Mouse (Mus musculus): ENCODE measurements around the gene Olfr1197. TPM values are rescaled to one million over a fixed set of nuclear protein-coding genes. Genes with fewer than 3 reads are reported as not detected.

Olfr1197 gene
- polyA plus RNA-seq (2014; fragmentation: Nextera tagmentation; extraction: Ambion mirVana): not detected in 2 replicates

DNA sequence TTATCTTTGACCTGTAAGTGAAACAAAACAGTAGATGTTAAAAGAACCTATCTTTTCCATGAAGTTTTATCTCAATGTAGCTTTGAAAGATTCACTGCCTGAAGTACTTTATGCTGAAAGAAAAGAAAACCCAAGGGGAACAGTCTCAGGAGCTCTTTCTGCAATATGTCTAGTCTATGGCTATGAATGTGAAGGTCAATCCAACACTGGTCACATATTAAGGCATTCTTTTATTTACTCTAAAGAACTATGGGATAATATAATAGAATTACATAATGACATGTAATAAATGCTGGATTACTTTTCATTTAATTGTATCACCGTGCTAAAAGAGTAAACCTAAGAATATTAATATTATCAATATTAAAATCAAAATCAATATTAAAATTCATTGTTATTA is at the start of gene Olfr1197:
TSS of gene Olfr1197 (minus strand) at position 101 of the 400 bp plus-strand sequence.
- no peak for DNase-seq
- no peaks in the 10 kb centered on the region for H3K4me1 ChIP-seq (ENCODE audit: insufficient read depth)
- H3K9ac ChIP-seq: no peak within 1 kb of the TSS
- H3K4me3 ChIP-seq (ENCODE audit: low read depth, low read length): no peak within 1 kb of the TSS
- H3K36me3 ChIP-seq (ENCODE audit: insufficient read depth): no peaks in the 10 kb centered on the region
- no peak for TF ChIP-seq CTCF (IDR thresholded peaks at IDR 0.05; ENCODE audit: low read depth)
- H3K9me3 ChIP-seq (ENCODE audit: low read depth, low read length): no peaks in the 10 kb centered on the region
- no peaks in the 10 kb centered on the region for H3K27me3 ChIP-seq (ENCODE audit: insufficient read depth, low read length)
- ATAC-seq (ENCODE audit: insufficient read depth): no peak
- 85% methylated on average over 1 of the region's 1 CpGs for WGBS
- no peak within 1 kb of the TSS for H3K4me2 ChIP-seq
- no peak within 1 kb of the TSS for H3K27ac ChIP-seq (ENCODE audit: low read depth)

- no peak within 1 kb of the TSS for H3K9ac ChIP-seq
- no peak within 1 kb of the TSS for H3K4me3 ChIP-seq (ENCODE audit: low read depth, low read length)
- H3K4me2 ChIP-seq: no peak within 1 kb of the TSS
- DNase-seq (no peak), ATAC-seq (ENCODE audit: insufficient read depth) (no peak)
- TF ChIP-seq CTCF (IDR thresholded peaks at IDR 0.05; ENCODE audit: low read depth): no peak
- no peaks in the 10 kb centered on the region for H3K9me3 ChIP-seq (ENCODE audit: low read depth, low read length)
- no peaks in the 10 kb centered on the region for H3K27me3 ChIP-seq (ENCODE audit: insufficient read depth, low read length)
- H3K4me1 ChIP-seq (ENCODE audit: insufficient read depth): no peaks in the 10 kb centered on the region
- WGBS: 81% methylated on average over 2 of the region's 2 CpGs
- no peaks in the 10 kb centered on the region for H3K36me3 ChIP-seq (ENCODE audit: insufficient read depth)
- no peak within 1 kb of the TSS for H3K27ac ChIP-seq (ENCODE audit: low read depth)
Observed at GRCm38 (mm10) chr2:88770388-88770787, 38.2 kb upstream of the Olfr1197 start, which contains the start of gene Olfr1200. Gene Olfr1200, minus strand, starts transcription at chr2:88770488.

- H3K4me1 ChIP-seq (ENCODE audit: insufficient read depth): no peaks in the 10 kb centered on the region
Observed at GRCm38 (mm10) chr2:88760369-88760768, 28.2 kb upstream of the Olfr1197 start, which contains the start of gene Olfr1199. Gene Olfr1199, minus strand, starts transcription at chr2:88760469.

DNA sequence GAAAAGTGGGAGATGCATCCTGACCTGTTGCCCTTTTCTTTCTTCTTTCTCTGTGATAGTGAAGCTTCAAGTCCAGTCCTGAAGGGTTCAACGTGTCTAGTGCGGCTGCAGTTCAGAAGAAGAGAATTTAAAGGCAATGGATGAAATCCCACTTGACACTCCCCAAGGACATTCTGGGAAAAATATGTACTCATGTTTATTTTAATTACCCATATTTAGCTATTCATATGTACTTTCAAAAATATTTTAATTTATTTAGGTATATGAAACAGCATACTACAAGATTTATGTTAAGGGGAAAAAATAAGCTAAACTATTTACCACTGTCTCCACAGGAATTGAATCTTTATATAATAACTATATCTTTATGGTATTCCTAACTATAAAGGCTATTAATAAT is 19.1 kb upstream of the Olfr1197 start, which contains the start of gene Olfr1198:
TSS of gene Olfr1198 (minus strand) at position 101 of the 400 bp plus-strand sequence.
- H3K4me2 ChIP-seq: no peak within 1 kb of the TSS
- ATAC-seq (ENCODE audit: insufficient read depth) (no peak), DNase-seq (no peak)
- H3K27ac ChIP-seq (ENCODE audit: low read depth): no peak within 1 kb of the TSS
- H3K4me3 ChIP-seq (ENCODE audit: low read depth, low read length): no peak within 1 kb of the TSS
- no peaks in the 10 kb centered on the region for H3K36me3 ChIP-seq (ENCODE audit: insufficient read depth)
- no peak within 1 kb of the TSS for H3K9ac ChIP-seq
- no peaks in the 10 kb centered on the region for H3K9me3 ChIP-seq (ENCODE audit: low read depth, low read length)
- no peaks in the 10 kb centered on the region for H3K27me3 ChIP-seq (ENCODE audit: insufficient read depth, low read length)
- TF ChIP-seq CTCF (IDR thresholded peaks at IDR 0.05; ENCODE audit: low read depth): no peak
- 86% methylated on average over 2 of the region's 2 CpGs for WGBS
- H3K4me1 ChIP-seq (ENCODE audit: insufficient read depth): no peaks in the 10 kb centered on the region

More at GRCm38 (mm10) chr2:88760369-88760768, 28.2 kb upstream of the Olfr1197 start, which contains the start of gene Olfr1199:
- no peaks in the 10 kb centered on the region for H3K27me3 ChIP-seq (ENCODE audit: insufficient read depth, low read length)
- no peaks in the 10 kb centered on the region for H3K9me3 ChIP-seq (ENCODE audit: low read depth, low read length)
- DNase-seq (no peak), ATAC-seq (ENCODE audit: insufficient read depth) (no peak)
- no peak within 1 kb of the TSS for H3K4me3 ChIP-seq (ENCODE audit: low read depth, low read length)
- no peak within 1 kb of the TSS for H3K4me2 ChIP-seq
- no peaks in the 10 kb centered on the region for H3K36me3 ChIP-seq (ENCODE audit: insufficient read depth)
- H3K9ac ChIP-seq: no peak within 1 kb of the TSS
- H3K27ac ChIP-seq (ENCODE audit: low read depth): no peak within 1 kb of the TSS
- WGBS: 87% methylated on average over 2 of the region's 2 CpGs
- TF ChIP-seq CTCF (IDR thresholded peaks at IDR 0.05; ENCODE audit: low read depth): no peak

- ATAC-seq (ENCODE audit: insufficient read depth) (no peak), DNase-seq (no peak)
- Histone ChIP-seq H3K27ac (ENCODE audit: low read depth) (no peak overlapping the region), H3K27me3 (ENCODE audit: insufficient read depth, low read length) (no peaks in the 10 kb centered on the region), H3K9me3 (ENCODE audit: low read depth, low read length) (no peaks in the 10 kb centered on the region), H3K4me1 (ENCODE audit: insufficient read depth) (no peaks in the 10 kb centered on the region), H3K36me3 (ENCODE audit: insufficient read depth) (no peaks in the 10 kb centered on the region), H3K4me3 (ENCODE audit: low read depth, low read length) (no peak overlapping the region), H3K4me2 (no peak overlapping the region), H3K9ac (no peak overlapping the region)
- no peak for TF ChIP-seq CTCF (IDR thresholded peaks at IDR 0.05; ENCODE audit: low read depth)
- WGBS: 66% methylated on average over 3 of the region's 3 CpGs
Observed at GRCm38 (mm10) chr2:88743379-88743778, 11.2 kb upstream of the Olfr1197 start.

DNA sequence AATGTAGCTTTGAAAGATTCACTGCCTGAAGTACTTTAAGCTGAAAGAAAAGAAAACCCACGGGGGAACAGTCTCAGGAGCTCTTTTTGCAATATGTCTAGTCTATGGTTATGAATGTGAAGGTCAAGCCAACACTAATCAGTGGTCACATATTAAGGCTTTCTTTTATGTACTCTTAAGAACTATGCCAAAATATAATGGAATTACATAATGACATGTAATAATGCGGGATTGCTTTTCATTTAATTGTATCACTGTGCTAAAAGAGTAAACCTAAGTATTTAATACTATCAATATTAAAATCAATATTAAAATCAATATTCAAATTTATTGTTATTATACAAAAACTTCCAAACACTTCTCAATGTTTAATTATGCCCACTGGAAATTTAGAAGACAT is 27.7 kb downstream of the Olfr1197 start, which contains the start of gene Olfr1196:
TSS of gene Olfr1196 (minus strand) at position 101 of the 400 bp plus-strand sequence.
- H3K27me3 ChIP-seq (ENCODE audit: insufficient read depth, low read length): no peaks in the 10 kb centered on the region
- no peak for TF ChIP-seq CTCF (IDR thresholded peaks at IDR 0.05; ENCODE audit: low read depth)
- 81% methylated on average over 2 of the region's 2 CpGs for WGBS
- DNase-seq (no peak), ATAC-seq (ENCODE audit: insufficient read depth) (no peak)
- H3K9me3 ChIP-seq (ENCODE audit: low read depth, low read length): no peaks in the 10 kb centered on the region
- no peak within 1 kb of the TSS for H3K27ac ChIP-seq (ENCODE audit: low read depth)
- no peaks in the 10 kb centered on the region for H3K36me3 ChIP-seq (ENCODE audit: insufficient read depth)
- H3K9ac ChIP-seq: no peak within 1 kb of the TSS
- H3K4me3 ChIP-seq (ENCODE audit: low read depth, low read length): no peak within 1 kb of the TSS
- no peak within 1 kb of the TSS for H3K4me2 ChIP-seq
- H3K4me1 ChIP-seq (ENCODE audit: insufficient read depth): no peaks in the 10 kb centered on the region

GRCm38 (mm10) chr2:88689087-88689486 is 43.1 kb downstream of the Olfr1197 start, which contains the start of gene Olfr1195:
Gene Olfr1195, minus strand, starts transcription at chr2:88689187.
- Histone ChIP-seq H3K4me1 (ENCODE audit: insufficient read depth) (no peaks in the 10 kb centered on the region), H3K4me3 (ENCODE audit: low read depth, low read length) (no peak within 1 kb of the TSS), H3K27ac (ENCODE audit: low read depth) (no peak within 1 kb of the TSS), H3K9ac (no peak within 1 kb of the TSS), H3K27me3 (ENCODE audit: insufficient read depth, low read length) (no peaks in the 10 kb centered on the region), H3K4me2 (no peak within 1 kb of the TSS), H3K9me3 (ENCODE audit: low read depth, low read length) (no peaks in the 10 kb centered on the region), H3K36me3 (ENCODE audit: insufficient read depth) (no peaks in the 10 kb centered on the region)
- no peak for TF ChIP-seq CTCF (IDR thresholded peaks at IDR 0.05; ENCODE audit: low read depth)
- DNase-seq: no peak
- no peak for ATAC-seq (ENCODE audit: insufficient read depth)

Other genes starting within 250 kb of the Olfr1197 start
- gene Olfr1184, start 248.8 kb downstream of the Olfr1197 start, polyA plus RNA-seq (2014; fragmentation: Nextera tagmentation; extraction: Ambion mirVana): not detected in 2 replicates
- gene Olfr1185-ps1, start 239.0 kb downstream of the Olfr1197 start, polyA plus RNA-seq (2014; fragmentation: Nextera tagmentation; extraction: Ambion mirVana): not detected in 2 replicates
- gene Olfr1186, start 213.8 kb downstream of the Olfr1197 start, polyA plus RNA-seq (2014; fragmentation: Nextera tagmentation; extraction: Ambion mirVana): not detected in 2 replicates
- gene Olfr1188, start 175.4 kb downstream of the Olfr1197 start, polyA plus RNA-seq (2014; fragmentation: Nextera tagmentation; extraction: Ambion mirVana): not detected in 2 replicates
- gene Olfr1189, start 145.9 kb downstream of the Olfr1197 start, polyA plus RNA-seq (2014; fragmentation: Nextera tagmentation; extraction: Ambion mirVana): not detected in 2 replicates
- not detected in 2 replicates for gene Olfr1191-ps1, start 91.8 kb downstream of the Olfr1197 start, polyA plus RNA-seq (2014; fragmentation: Nextera tagmentation; extraction: Ambion mirVana)
- not detected in 2 replicates for gene Olfr1192-ps1, start 83.9 kb downstream of the Olfr1197 start, polyA plus RNA-seq (2014; fragmentation: Nextera tagmentation; extraction: Ambion mirVana)
- gene Olfr1193, start 56.7 kb downstream of the Olfr1197 start, polyA plus RNA-seq (2014; fragmentation: Nextera tagmentation; extraction: Ambion mirVana): not detected in 2 replicates
- not detected in 2 replicates for gene Olfr1195, start 43.2 kb downstream of the Olfr1197 start, polyA plus RNA-seq (2014; fragmentation: Nextera tagmentation; extraction: Ambion mirVana)
- gene Olfr1196, start 27.8 kb downstream of the Olfr1197 start, polyA plus RNA-seq (2014; fragmentation: Nextera tagmentation; extraction: Ambion mirVana): not detected in 2 replicates
- gene Olfr1198, start 19.0 kb upstream of the Olfr1197 start, polyA plus RNA-seq (2014; fragmentation: Nextera tagmentation; extraction: Ambion mirVana): not detected in 2 replicates
- gene Olfr1199, start 28.1 kb upstream of the Olfr1197 start, polyA plus RNA-seq (2014; fragmentation: Nextera tagmentation; extraction: Ambion mirVana): not detected in 2 replicates
- gene Olfr1200, start 38.1 kb upstream of the Olfr1197 start, polyA plus RNA-seq (2014; fragmentation: Nextera tagmentation; extraction: Ambion mirVana): not detected in 2 replicates
- not detected in 2 replicates for gene Olfr1201, start 60.7 kb upstream of the Olfr1197 start, polyA plus RNA-seq (2014; fragmentation: Nextera tagmentation; extraction: Ambion mirVana)
- not detected in 2 replicates for gene Olfr1202, start 82.1 kb upstream of the Olfr1197 start, polyA plus RNA-seq (2014; fragmentation: Nextera tagmentation; extraction: Ambion mirVana)
- gene Olfr1205, start 97.4 kb upstream of the Olfr1197 start, polyA plus RNA-seq (2014; fragmentation: Nextera tagmentation; extraction: Ambion mirVana): not detected in 2 replicates
- gene Olfr1204, start 116.9 kb upstream of the Olfr1197 start, polyA plus RNA-seq (2014; fragmentation: Nextera tagmentation; extraction: Ambion mirVana): not detected in 2 replicates
- gene Olfr1206, start 130.9 kb upstream of the Olfr1197 start, polyA plus RNA-seq (2014; fragmentation: Nextera tagmentation; extraction: Ambion mirVana): not detected in 2 replicates
- not detected in 2 replicates for gene Olfr1208, start 169.9 kb upstream of the Olfr1197 start, polyA plus RNA-seq (2014; fragmentation: Nextera tagmentation; extraction: Ambion mirVana)
- not detected in 2 replicates for gene Olfr1209, start 182.8 kb upstream of the Olfr1197 start, polyA plus RNA-seq (2014; fragmentation: Nextera tagmentation; extraction: Ambion mirVana)
- not detected in 2 replicates for gene Olfr1211, start 205.7 kb upstream of the Olfr1197 start, polyA plus RNA-seq (2014; fragmentation: Nextera tagmentation; extraction: Ambion mirVana)
- not detected in 2 replicates for gene Olfr1212, start 221.6 kb upstream of the Olfr1197 start, polyA plus RNA-seq (2014; fragmentation: Nextera tagmentation; extraction: Ambion mirVana)
- not detected in 2 replicates for gene Gm13762, start 247.9 kb upstream of the Olfr1197 start, polyA plus RNA-seq (2014; fragmentation: Nextera tagmentation; extraction: Ambion mirVana)